Mouse (Mus musculus) hindbrain, postnatal 0 days (tissue): ENCODE measurements at regions not wholly inside any gene's neighbourhood (a gene's known extent, or its start where the extent isn't known, plus 50 kb on each side); places are given as distances from the start of the nearest gene placed in this dataset.
A peak's percentile ranks its signal among the peaks of the same experiment; 100 is the strongest.

Experiments
- ATAC-seq: fragments of 200-750 bp; cut with Nextera tagmentation; 2 replicates; pipeline ENCODE4 v1.8.0; 2017; ENCODE audit warnings: mild to moderate bottlenecking, moderate TSS enrichment, moderate library complexity
- DNase-seq: peaks from one replicate; pipeline ENCODE4 v3.0.0-alpha.2; 2015; ENCODE audit warnings: low spot score
- H3K27ac ChIP-seq: fragments of 300-500 bp; sonication (generic); 2 replicates; pipeline ENCODE4 v1.5.1; 2014; ENCODE audit warnings: mild to moderate bottlenecking
- H3K27me3 ChIP-seq: fragments of 300-500 bp; sonication (generic); 2 replicates; pipeline ENCODE4 v1.6.1; 2014; ENCODE audit warnings: low read length, mixed read lengths; ENCODE audit not compliant: insufficient read depth
- H3K36me3 ChIP-seq: fragments of 300-500 bp; sonication (generic); 2 replicates; pipeline ENCODE4 v1.6.1; 2014; ENCODE audit warnings: low read length, mixed read lengths; ENCODE audit not compliant: insufficient read depth
- H3K4me1 ChIP-seq: fragments of 300-500 bp; sonication (generic); 2 replicates; pipeline ENCODE4 v1.6.1; 2014; ENCODE audit warnings: antibody characterized with exemption, low read length, mixed read lengths; ENCODE audit not compliant: insufficient read depth
- H3K4me2 ChIP-seq: fragments of 300-500 bp; sonication (generic); 2 replicates; pipeline ENCODE4 v1.6.1; 2014; ENCODE audit warnings: low read depth, mild to moderate bottlenecking, low read length, moderate library complexity, mixed read lengths
- H3K4me3 ChIP-seq: fragments of 300-500 bp; sonication (generic); 2 replicates; pipeline ENCODE4 v1.5.1; 2014; ENCODE audit warnings: low read length
- H3K9ac ChIP-seq: fragments of 300-500 bp; sonication (generic); replicated peaks from 2 replicates; pipeline ENCODE4 v1.6.1; 2014; ENCODE audit warnings: mild to moderate bottlenecking, low read length, moderate library complexity, mixed read lengths
- H3K9me3 ChIP-seq: fragments of 300-500 bp; sonication (generic); 2 replicates; pipeline ENCODE4 v1.6.1; 2016; ENCODE audit warnings: low read length, mixed read lengths
- CTCF ChIP-seq: IDR thresholded peaks from 2 replicates; pipeline ENCODE4 v1.5.1; 2016; ENCODE audit warnings: antibody characterized with exemption, control low read depth, low read depth
- WGBS: fragments of 180-500 bp; shearing (Covaris S2); extraction: QIAGEN DNeasy Blood & Tissue Kit; methylation state at CpG from one replicate; pipeline ENCODE4 v1.1.7; 2014; 5-methylcytosine and 5-hydroxymethylcytosine counted together

DNA sequence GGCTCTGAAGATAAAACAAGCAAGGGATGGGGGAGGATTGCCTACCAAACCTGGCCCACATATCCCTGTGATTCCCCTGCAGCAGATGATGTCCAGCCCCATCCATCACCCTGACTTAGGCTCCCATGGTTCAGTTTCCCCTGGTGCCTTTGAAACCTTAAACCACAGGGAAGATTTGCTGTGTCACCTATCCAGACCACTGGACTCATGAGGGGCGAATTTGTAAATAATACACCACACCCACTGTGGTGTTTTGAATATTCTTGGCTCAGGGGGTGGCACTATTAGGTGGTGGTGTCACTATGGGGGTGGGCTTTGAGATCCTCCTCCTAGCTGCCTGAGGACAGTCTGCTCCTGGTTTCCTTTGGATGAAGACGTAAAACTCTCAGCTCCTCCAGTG, 205.8 kb upstream of the Srrm4 start:
- Histone ChIP-seq H3K27ac (no peak overlapping the region), H3K9me3 (no peaks in the 10 kb centered on the region), H3K36me3 (no peaks in the 10 kb centered on the region), H3K4me1 (no peaks in the 10 kb centered on the region; the same call in 1 of the 2 replicates), H3K4me3 (no peak overlapping the region), H3K4me2 (no peak overlapping the region), H3K9ac (no peak overlapping the region), H3K27me3 (no peaks in the 10 kb centered on the region)
- WGBS = 35% methylated on average over 2 of the region's 2 CpGs
- ATAC-seq = no peak
- no peak for TF ChIP-seq CTCF
- no peak for DNase-seq

DNA sequence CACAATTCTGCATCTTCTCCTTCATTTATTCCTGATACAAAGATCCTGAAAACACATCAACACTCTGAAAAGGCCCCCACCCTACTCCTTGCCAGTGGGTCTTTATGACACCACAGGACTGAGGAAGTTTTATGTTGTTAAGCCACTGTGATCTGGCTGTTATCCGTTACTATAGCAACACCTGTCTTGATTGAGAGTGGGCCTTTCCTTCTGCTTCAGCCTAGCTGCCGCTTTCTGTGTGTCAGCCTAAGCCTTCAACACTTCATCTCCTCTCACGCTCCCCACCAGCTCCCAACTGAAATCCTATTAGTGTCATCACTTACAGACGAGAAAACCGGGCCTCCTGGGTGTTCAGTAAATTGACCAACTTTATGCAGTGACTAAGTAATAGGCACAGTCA, 203.6 kb upstream of the Srrm4 start:
- H3K9ac ChIP-seq = no peak overlapping the region
- H3K4me1 ChIP-seq = no peaks in the 10 kb centered on the region; the same call in 1 of the 2 replicates
- H3K27ac ChIP-seq = no peak overlapping the region
- TF ChIP-seq CTCF = no peak
- no peaks in the 10 kb centered on the region for H3K27me3 ChIP-seq
- ATAC-seq (no peak), DNase-seq (peak; percentile 55)
- 31% methylated on average over 5 of the region's 5 CpGs for WGBS
- H3K4me3 ChIP-seq = no peak overlapping the region
- H3K9me3 ChIP-seq = no peaks in the 10 kb centered on the region
- H3K4me2 ChIP-seq = no peak overlapping the region
- no peaks in the 10 kb centered on the region for H3K36me3 ChIP-seq

DNA sequence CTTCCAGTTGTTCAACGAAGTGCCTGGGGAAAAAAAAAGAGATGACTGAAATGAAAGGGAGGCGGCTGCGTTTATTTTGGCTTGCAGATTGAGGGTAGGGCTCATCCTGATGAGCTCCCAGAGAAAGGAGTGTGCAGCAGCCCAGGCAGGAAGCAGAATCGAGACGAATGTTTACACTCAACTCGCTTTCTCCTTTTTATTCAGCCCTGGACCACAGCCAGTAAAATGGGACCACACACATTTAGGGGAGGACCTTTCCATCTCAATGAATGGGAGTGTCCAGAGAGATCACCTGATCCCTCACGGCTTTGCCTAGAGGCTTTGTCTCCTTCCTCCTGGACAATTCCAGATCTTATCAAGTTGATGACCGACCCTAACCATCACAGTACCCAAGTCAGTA, 198.8 kb upstream of the Srrm4 start:
- Histone ChIP-seq H3K9ac (no peak overlapping the region), H3K4me2 (no peak overlapping the region), H3K4me1 (no peaks in the 10 kb centered on the region; the same call in 1 of the 2 replicates), H3K27ac (no peak overlapping the region), H3K36me3 (no peaks in the 10 kb centered on the region), H3K27me3 (no peaks in the 10 kb centered on the region), H3K9me3 (no peaks in the 10 kb centered on the region), H3K4me3 (no peak overlapping the region)
- DNase-seq = no peak
- 58% methylated on average over 8 of the region's 8 CpGs for WGBS
- TF ChIP-seq CTCF = no peak
- no peak for ATAC-seq

DNA sequence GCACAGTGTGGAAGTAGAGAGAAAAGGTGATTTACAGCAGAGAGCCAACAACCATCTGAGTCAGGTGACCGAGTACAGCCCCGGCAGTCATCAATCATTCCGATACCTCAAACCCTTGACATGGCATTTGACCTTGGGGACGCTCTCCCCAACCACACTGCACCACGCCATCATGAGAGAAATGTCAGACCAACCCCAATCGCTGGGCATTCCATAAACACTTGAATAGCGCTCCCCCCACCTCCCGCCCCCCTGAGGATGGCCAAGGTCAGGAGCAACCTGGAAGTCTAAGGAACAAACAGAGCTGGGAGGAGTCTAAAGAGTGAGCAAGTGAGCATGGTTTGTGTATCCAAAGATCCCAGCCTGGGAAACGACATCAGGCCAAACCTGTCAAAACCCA, 198.2 kb upstream of the Srrm4 start:
- Histone ChIP-seq H3K4me1 (no peaks in the 10 kb centered on the region), H3K27ac (no peak overlapping the region), H3K9ac (no peak overlapping the region), H3K36me3 (no peaks in the 10 kb centered on the region), H3K4me2 (no peak overlapping the region), H3K9me3 (no peaks in the 10 kb centered on the region), H3K27me3 (no peaks in the 10 kb centered on the region), H3K4me3 (no peak overlapping the region)
- WGBS = 82% methylated on average over 9 of the region's 9 CpGs
- no peak for TF ChIP-seq CTCF
- DNase-seq (no peak), ATAC-seq (no peak)

DNA sequence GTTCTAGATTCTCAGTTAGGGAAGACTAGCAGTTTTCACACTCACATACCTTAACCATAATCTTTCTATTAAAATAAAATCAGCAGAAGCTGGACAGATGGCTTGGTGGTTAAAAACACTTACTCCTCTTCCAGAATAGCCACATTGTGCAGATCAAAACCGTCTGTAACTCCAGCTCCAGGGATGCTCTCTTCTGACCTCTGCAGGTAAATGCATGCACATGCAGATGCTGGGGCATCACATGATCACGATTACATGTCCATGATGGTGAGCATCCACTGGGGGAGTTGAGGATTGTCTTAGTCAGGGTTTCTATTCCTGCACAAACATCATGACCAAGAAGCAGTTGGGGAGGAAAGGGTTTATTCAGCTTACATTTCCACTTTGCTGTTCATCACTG, 184.8 kb upstream of the Srrm4 start:
- ATAC-seq = no peak
- 57% methylated on average over 2 of the region's 2 CpGs for WGBS
- no peaks in the 10 kb centered on the region for H3K9me3 ChIP-seq

DNA sequence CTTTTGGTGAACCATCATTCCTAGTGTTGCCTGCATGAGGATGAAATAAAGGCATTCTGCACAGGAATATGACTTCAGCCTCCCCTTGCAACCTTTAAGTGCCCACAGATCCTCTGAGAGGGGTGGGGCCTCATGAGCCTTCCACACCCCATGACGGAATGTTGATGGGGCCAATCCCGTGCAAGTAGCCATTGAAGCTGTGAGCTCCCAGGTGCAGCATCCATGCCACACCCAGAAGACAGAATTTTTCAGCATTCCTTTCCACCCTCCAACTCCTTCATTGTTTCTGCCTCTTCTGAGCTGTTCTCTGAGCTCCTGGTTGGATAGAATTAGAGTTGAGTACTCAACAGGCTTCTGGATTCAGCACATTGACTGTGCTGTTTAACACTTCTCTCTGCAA, 174.6 kb upstream of the Srrm4 start:
- Histone ChIP-seq H3K27me3 (no peaks in the 10 kb centered on the region), H3K9ac (no peak overlapping the region), H3K4me3 (no peak overlapping the region), H3K4me1 (no peaks in the 10 kb centered on the region), H3K4me2 (no peak overlapping the region), H3K27ac (no peak overlapping the region), H3K36me3 (no peaks in the 10 kb centered on the region), H3K9me3 (no peaks in the 10 kb centered on the region)
- DNase-seq = no peak
- no peak for ATAC-seq
- TF ChIP-seq CTCF = no peak
- 88% methylated on average over 2 of the region's 2 CpGs for WGBS

More for the DNA sequence above, 184.8 kb upstream of the Srrm4 start:
- TF ChIP-seq CTCF = peak; percentile 42; the same call in 1 of the 2 replicates
- H3K27me3 ChIP-seq = no peaks in the 10 kb centered on the region
- no peak overlapping the region for H3K4me2 ChIP-seq
- no peak overlapping the region for H3K27ac ChIP-seq
- peak; percentile 32 for DNase-seq
- H3K4me1 ChIP-seq = no peaks in the 10 kb centered on the region
- no peaks in the 10 kb centered on the region for H3K36me3 ChIP-seq
- H3K4me3 ChIP-seq = no peak overlapping the region
- H3K9ac ChIP-seq = no peak overlapping the region

DNA sequence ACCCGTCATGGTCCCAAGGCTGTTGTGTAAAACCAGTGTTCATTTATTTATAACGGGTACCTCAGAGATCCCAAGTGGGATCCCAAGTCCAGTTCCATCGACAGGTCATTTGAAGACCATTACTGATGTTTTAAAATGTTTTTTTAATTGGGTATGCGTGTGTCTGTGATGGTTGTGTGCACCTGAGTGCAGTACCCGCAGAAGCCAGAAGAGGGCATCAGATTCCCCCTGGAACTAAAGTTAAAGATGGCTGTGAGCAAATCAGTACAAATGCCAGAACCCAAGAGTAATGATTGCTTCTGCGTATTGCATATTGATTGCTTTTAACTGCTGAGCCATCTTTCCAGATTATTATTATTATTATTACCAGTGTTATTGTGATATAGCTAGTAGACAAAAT, 169.7 kb upstream of the Srrm4 start:
- peak; percentile 41 for TF ChIP-seq CTCF
- no peak for ATAC-seq
- Histone ChIP-seq H3K4me1 (no peaks in the 10 kb centered on the region), H3K9ac (no peak overlapping the region), H3K36me3 (no peaks in the 10 kb centered on the region), H3K4me2 (no peak overlapping the region), H3K4me3 (no peak overlapping the region), H3K27ac (no peak overlapping the region), H3K9me3 (no peaks in the 10 kb centered on the region), H3K27me3 (no peaks in the 10 kb centered on the region)
- WGBS = 91% methylated on average over 6 of the region's 6 CpGs
- no peak for DNase-seq

DNA sequence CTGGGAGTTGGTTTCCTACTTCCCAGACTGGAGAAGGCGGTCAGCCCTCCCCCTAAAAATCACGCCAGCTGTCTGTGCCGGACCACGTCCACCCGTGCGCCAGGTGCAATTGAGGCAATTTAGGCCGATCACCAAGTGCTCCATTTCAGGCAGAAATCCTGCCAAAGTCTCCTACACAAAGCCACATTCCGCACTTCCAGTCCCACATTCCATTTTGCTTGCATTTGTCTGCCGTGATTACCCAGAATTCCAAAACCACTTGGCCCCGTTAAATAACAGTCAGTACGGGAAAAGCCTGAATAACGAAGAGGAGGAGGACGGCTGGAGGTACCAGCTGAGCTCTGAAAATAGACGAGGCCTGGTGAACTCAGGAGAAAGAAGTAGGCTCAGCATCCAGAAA, 167.1 kb upstream of the Srrm4 start:
- Histone ChIP-seq H3K9me3 (no peaks in the 10 kb centered on the region), H3K4me2 (no peak overlapping the region), H3K9ac (no peak overlapping the region), H3K36me3 (no peaks in the 10 kb centered on the region), H3K27ac (no peak overlapping the region), H3K4me1 (no peaks in the 10 kb centered on the region), H3K27me3 (no peaks in the 10 kb centered on the region), H3K4me3 (no peak overlapping the region)
- WGBS = 60% methylated on average over 14 of the region's 14 CpGs
- no peak for TF ChIP-seq CTCF
- DNase-seq = no peak
- ATAC-seq = no peak
